Mouse (Mus musculus) R1 (cell line): ENCODE measurements at regions not wholly inside any gene's neighbourhood (a gene's known extent, or its start where the extent isn't known, plus 50 kb on each side); places are given as distances from the start of the nearest gene placed in this dataset.

ENCODE experiments used
- DNase-seq: peaks from one replicate; pipeline ENCODE4 v3.0.0-alpha.2; 2018; ENCODE audit warnings: low read depth, low spot score

DNA sequence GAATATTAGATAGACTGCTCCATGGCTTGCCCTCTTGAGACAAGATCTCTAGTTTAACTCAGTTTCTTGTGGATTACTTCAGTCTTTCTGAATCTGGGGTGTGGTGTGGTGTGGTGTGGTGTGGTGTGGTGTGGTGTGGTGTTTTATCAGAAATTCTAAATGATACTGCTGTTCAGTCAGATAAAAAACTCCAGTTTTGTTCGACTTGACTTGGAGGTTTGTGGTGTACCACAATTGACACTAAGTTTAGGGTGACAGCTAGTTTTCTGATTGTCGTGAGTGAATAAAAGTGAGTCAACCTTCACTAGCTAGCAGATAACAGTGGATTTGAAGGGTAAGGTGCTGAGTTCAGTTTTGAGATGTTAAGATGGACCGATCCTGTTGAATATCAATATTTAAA is 89.5 kb upstream of the Cdkn2b start:
- no peak for DNase-seq

DNA sequence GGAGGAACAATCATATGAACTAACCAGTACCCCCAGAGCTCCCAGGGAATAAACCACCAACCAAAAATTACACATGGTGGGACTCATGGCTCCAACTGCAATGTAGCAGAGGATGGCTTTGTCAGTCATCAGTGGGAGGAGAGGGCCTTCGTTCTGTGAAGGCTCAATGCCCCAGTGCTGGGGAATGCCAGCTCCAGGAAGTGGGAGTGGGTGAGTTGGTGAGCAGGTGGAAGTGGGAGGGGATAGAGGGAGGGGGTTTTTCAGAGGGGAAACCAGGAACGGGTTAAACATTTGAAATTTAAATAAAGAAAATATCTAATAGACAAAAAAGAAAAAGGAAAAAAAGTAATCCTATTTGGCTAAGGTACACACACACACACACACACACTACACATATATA is 88.4 kb upstream of the Cdkn2b start:
- DNase-seq, result no peak

- DNase-seq, result no peak
These were observed 85.2 kb upstream of the Cdkn2b start for GRCm38 (mm10) chr4:89396020-89396419.

DNA sequence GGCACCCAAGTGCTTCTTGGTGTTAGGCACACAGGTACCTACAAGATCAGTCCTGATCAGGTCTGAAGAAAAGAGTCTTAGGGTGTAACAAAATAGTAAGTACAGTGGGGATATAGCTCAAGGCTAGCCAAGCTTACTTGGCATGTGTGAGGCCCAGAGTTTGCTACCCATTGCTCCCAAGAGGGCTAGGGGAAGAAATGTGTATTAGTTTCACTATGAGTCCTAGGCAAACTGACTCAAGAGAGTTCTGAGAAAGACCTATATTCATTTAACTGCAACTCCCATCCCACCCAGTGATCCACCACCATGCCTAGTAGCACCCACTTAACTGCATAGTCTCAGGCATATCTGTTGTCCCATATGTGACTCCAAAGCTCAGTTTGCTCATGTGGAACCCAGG is 84.5 kb upstream of the Cdkn2b start:
- no peak for DNase-seq

DNA sequence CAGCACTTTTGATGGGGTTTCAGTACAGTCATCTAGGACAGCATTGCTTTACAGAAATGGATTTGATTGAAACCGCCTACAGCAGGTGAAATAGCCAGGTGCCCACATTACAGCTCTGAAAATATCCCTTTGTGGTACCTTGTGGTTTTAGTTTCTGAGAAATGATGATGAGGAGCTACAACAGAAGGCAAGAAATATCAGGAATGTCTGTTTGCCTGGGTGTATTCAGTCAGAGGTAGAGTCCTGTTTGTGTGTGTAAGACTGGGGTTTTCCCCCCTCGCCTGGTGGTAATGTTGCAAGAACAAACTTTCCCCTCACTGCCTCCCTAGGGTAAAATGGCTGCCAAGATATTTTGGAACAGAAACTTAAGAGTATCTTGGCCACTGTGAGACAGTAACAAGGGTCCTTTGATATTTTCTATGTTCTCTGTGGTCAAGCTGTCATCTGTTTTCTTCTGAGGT is 82.4 kb upstream of the Cdkn2b start:
- no peak for DNase-seq

- DNase-seq, result no peak
These were observed 82.0 kb upstream of the Cdkn2b start for GRCm38 (mm10) chr4:89392791-89393190.

DNA sequence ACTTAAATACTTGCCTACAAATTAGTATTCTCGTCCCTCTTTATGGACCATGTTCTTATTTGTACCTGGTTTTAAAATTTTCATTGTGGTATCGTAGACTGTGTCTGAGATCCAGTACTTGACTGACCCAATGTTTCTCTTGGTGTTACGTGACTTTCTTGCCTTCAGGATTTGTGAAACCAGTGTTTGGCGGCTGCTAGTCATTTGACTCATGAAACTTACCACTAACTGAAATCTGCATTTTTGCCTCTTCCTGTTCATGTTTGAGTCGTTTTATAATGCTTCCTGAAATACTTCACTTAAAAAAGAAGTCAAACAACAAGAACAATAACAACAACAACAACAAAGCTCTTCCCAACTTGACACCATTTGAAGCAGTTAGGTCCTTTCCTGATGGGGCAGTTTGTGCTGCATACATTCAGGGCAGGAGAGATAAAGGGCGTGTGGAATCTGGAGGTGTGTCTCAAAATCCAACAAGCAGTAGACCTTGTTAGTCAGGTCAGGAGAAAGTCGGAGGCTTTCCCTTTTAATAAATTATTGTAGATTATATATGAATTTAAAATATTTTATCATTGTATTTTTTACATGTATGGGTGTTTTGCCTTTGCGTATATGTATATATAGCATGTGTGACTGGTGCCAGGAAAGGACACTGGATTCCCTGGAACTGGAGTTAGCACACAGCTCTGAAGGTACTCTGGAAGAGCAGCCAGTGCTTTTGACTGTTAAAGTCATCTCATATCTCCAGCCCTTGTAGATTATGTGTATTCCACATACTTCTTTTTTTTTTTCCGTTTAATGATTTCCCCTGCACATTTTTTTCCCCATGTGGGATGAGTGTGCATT is 80.8 kb upstream of the Cdkn2b start:
- no peak for DNase-seq

DNA sequence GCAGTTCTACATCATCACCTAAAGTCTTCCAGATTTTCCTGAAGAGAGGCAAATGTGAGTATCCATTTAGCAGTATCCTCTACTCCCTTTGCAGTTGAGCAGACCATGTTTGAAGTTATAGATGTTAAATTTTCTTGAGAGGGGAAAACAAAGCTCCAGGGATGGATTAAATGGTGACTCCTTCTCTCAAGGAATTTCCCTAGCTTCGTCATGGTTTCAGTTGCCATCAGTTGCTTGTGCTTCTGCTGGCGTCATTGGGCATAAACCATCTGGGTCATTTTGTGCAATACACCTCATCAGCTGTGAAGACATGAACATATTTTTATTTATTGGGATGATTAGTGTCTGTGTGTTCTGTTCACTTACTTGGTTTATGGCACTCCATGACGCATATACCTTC is 72.7 kb upstream of the Cdkn2b start:
- DNase-seq, result no peak

DNA sequence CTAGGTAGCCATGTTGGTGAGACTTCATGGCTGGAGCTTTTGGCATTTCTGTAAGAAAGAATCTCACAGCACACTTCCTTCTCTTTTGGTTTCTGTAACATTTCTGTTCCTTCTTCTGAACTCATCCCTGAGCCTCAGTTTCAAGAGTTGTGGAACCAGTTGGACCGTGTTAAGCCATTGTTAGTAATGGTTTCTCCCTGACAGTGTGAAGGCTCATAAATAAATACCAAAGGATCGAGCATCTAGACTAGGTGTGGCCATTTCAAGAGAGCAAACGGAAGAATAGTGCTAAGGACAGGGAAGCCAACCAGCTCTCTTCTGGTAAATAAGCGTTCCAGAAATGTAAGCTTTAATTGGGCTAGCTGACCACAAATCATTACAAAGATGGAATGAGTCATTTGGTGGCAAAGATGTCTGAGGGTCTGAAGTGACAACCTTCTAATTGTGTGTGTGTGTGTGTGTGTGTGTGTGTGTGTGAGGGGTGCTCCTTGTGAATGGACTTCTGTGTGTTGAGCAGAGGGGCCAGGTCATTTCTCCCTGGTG is 71.7 kb upstream of the Cdkn2b start:
- DNase-seq, result peak; percentile 15

DNA sequence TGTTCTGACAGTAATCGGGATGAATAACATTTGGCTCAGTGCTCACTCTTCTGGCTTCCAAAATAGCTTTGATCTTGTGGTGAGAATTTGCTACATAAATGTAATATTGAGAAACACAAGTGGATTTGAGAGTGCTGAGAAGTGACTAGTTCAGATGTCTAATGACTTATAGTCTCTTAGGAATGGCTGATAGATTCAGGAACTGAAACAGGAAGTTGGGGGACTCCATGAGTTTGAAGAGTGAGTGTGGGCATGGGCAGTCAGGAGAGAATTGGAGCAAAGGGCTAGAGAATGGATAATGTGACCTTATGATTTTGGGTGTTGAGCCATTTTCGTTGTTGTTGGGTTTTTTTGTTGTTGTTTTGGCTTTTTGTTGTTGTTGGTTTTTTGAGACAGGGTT is 70.9 kb upstream of the Cdkn2b start:
- no peak for DNase-seq

- no peak for DNase-seq
These were observed 70.2 kb upstream of the Cdkn2b start for GRCm38 (mm10) chr4:89381077-89381476.

DNA sequence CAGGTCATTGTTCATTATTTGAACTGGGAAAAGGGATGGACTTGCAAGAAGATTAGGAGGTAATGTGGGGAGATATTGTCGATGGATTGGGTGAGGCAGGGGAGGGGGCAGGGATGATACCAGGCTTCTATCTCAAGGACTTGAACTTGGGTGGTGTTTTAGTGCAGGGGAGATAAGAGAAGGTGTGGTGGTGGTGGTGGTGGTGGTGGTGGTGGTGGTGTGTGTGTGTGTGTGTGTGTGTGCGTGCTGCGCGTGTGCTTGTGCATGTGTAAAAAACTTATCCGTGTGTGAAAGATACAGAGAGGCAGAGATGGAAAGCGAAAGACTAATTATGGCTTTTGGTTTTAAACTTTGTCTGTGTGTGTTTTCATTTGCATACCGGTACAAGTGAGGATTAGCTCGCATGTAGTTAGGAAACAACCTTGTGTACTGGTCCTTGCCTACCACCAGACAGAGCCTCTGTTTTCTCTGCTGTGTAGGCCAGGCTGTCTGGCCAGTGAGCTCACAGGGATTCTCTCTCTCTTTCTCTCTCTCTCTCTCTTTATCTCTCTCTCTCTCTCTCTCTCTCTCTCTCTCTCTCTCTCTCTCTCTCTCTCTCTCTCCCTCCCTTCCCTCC is 69.6 kb upstream of the Cdkn2b start:
- no peak for DNase-seq

- DNase-seq, result no peak
These were observed 68.9 kb upstream of the Cdkn2b start for GRCm38 (mm10) chr4:89379622-89380329.

DNA sequence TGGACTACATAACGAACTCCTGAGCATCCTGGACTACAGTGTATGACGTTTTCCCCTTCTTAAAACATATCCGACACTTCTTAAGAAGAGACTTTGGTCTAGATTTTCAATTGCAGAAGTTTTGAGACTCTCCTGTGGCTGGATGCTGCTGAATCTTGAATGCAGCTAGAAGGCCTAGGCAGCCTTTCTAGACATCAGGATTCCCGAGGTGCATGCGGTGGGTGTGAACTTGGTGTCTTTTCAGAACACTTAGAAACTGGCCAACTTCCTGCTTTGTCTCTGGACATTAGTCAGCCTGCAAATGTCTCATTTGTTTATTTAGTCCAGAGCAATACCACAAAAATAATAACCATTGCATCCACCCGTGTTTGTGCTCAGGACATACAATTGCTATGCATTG is 61.8 kb upstream of the Cdkn2b start:
- no peak for DNase-seq

DNA sequence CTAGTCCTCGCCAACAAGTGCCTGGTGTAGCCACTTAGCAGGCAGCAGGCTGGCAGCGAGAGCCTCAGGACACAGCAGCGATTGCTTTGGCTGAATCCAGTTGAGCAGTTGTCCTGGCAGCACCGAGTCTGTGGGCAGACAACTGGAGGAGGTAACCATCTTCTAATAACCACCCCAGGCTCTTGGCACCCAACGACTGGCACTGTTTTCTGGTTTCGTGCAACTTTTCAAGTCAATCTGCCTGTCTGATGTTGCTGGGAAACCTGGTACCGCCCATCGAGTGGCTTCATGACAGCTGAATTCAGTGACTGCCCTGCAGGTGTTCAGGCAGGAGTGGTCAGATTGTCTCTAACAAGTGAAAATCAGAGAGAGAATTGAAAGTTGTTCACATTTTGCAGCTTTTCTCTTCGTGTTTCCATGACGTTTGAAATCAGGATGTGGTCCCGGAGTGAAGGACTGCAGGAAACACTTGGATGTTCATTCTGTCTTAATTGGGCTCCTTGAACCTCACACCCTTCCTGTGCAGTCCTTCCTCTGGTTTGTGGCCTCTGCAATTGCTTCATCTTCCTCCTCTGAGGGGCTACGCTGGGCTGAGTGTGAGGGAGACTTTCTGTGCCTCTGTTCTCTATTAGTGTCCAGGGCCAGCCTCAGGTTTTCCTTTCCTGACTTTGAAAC is 58.1 kb upstream of the Cdkn2b start:
- no peak for DNase-seq

DNA sequence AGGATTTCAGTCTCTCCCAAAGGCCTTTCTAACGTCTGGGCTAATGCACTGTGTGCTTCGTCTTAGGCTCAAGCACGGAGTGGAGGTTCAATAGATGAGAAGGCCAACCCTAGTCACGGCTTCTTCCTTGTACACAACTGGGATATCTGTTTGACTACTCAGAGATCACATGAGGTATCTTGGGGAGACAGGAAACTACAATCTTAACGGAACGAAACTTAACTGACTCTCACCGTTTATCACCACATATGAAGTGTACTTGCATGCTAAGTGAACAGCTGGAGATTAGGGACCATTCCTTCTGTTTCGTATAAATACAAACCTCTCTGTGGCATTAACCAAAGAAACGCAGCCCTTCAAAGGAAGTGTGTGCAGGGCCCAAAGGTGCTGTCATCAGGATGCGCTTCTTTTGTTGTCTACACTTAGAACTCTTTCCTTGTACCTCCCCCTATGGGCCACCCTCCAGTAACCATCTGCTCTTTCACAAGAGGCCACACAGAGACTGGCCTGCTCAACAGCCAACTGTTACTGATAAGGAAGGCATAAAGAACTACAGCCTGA is 55.8 kb upstream of the Cdkn2b start:
- DNase-seq, result no peak

DNA sequence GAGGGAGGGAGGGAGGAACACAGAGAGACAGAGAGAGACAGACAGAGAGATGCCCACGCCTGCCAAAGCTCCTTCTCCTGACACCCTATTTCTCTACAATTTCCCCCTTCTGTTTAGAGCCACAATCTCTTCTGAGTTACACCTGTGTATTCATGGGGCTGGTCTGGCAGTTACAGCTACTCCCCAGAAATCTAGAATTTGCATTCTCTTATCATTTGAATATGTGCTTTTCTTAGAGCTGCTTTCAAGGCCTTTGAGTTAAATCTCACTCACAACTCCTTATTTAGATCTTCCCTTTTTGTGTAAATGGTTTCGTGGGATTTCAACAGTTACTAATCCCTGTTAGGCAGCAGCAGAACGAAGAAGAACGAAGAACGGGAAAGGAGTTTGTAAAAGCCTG is 55.0 kb upstream of the Cdkn2b start:
- no peak for DNase-seq

GRCm38 (mm10) chr4:89363150-89363683 is 52.4 kb upstream of the Cdkn2b start:
- no peak for DNase-seq

- no peak for DNase-seq
These were observed 51.8 kb upstream of the Cdkn2b start for GRCm38 (mm10) chr4:89362650-89363049.

GRCm38 (mm10) chr4:89361316-89361715 is 50.5 kb upstream of the Cdkn2b start:
- no peak for DNase-seq
